ENCODE assay signal across 9 mouse cellular contexts in genomic region chr10:79916081-79916480, GRCm38 (mm10). TPM values are rescaled to one million over a fixed set of nuclear protein-coding genes. Genes with fewer than 3 reads are reported as not detected.
DNase-seq lines count a peak whose midpoint lies in the region; ATAC-seq and TF ChIP-seq lines count a peak whose summit lies in the region.
"Had no signal": no experiment of that assay in that cellular context is flagged by ENCODE, and none has a peak within 500 bp of the region (broad histone marks: within the 10 kb centered on the region; RNA-seq: fewer than 3 reads in every experiment).

No protein-coding gene starts in this region.

- no peak for TF ChIP-seq POLR2A in liver, adult 2 months (IDR thresholded peaks at IDR 0.05; ENCODE audit: extremely low read depth, insufficient read depth, low read length)

- peaks cover 40% of the 10 kb centered on the region for H3K27me3 ChIP-seq in forebrain, embryonic 11.5 days (ENCODE audit: control insufficient read depth, insufficient read depth, low read length)
- H3K27me3 ChIP-seq in liver, adult 2 months (ENCODE audit: control insufficient read depth, insufficient read depth, low read length) = peaks cover 10% of the 10 kb centered on the region

- no peak overlapping the region; the same call in 1 of the 2 replicates for H3K27ac ChIP-seq in forebrain, embryonic 11.5 days (ENCODE audit: low read depth, low read length)
- no peak overlapping the region for H3K27ac ChIP-seq in liver, adult 2 months (replicated peaks; ENCODE audit: insufficient read depth, low read depth, low read length)

- 7% methylated on average over 8 of the region's 8 CpGs for WGBS in forebrain, embryonic 11.5 days
- WGBS in liver, adult 2 months = 12% methylated on average over 8 of the region's 8 CpGs

- peaks cover 7% of the 10 kb centered on the region; the same call in 1 of the 2 replicates for H3K79me2 ChIP-seq in liver, adult 2 months (ENCODE audit: control insufficient read depth, insufficient read depth, low read length)

- H3K4me2 ChIP-seq in forebrain, embryonic 11.5 days (ENCODE audit: low read depth, low read length, severe bottlenecking) = peak overlapping the region; percentile 83

- peak; percentile 93 for DNase-seq in heart, adult 11 months
- no peak for DNase-seq in heart, postnatal 36 days
- peak; percentile 33 for DNase-seq in A20 (ENCODE audit: low read depth, low spot score)
- no peak for DNase-seq in forebrain, embryonic 11.5 days (ENCODE audit: low spot score)
- no peak for DNase-seq in liver, adult 2 months (ENCODE audit: extremely low read depth, low read depth, low spot score)
- no peak for DNase-seq in Muller cell, postnatal 12 days (ENCODE audit: inconsistent ontology term)
- DNase-seq in layer of hippocampus, postnatal 14 days (ENCODE audit: low spot score in 2 of 2) = no peak
- DNase-seq in urinary bladder, postnatal 36 days (ENCODE audit: low spot score in 2 of 2) = no peak

- peak overlapping the region; percentile 81 for H3K4me3 ChIP-seq in forebrain, embryonic 11.5 days (ENCODE audit: low read depth, low read length)
- peak overlapping the region; percentile 73 for H3K4me3 ChIP-seq in liver, adult 2 months (ENCODE audit: insufficient read depth, low read depth, low read length)

- ATAC-seq in forebrain, embryonic 11.5 days (replicated peaks; ENCODE audit: low FRiP score) = no peak

- peaks cover 21% of the 10 kb centered on the region for H3K4me1 ChIP-seq in forebrain, embryonic 11.5 days (replicated peaks; ENCODE audit: control insufficient read depth, insufficient read depth, low read length)
- H3K4me1 ChIP-seq in liver, adult 2 months (ENCODE audit: control insufficient read depth, insufficient read depth, low read length) = peaks cover 4% of the 10 kb centered on the region

- no peaks in the 10 kb centered on the region for H3K36me3 ChIP-seq in forebrain, embryonic 11.5 days (ENCODE audit: control insufficient read depth, insufficient read depth, low read length)
- H3K36me3 ChIP-seq in liver, adult 2 months (ENCODE audit: control insufficient read depth, insufficient read depth, low read length) = no peaks in the 10 kb centered on the region

- no peak for TF ChIP-seq CTCF in liver, adult 2 months (IDR thresholded peaks at IDR 0.05; ENCODE audit: low read depth, low read length)

- intact Hi-C loops in heart, postnatal 36 days (cut with DNase I) = no loop called here

- H3K9ac ChIP-seq in forebrain, embryonic 11.5 days (ENCODE audit: low read length) = peak overlapping the region; percentile 94
- H3K9ac ChIP-seq in liver, adult 2 months (ENCODE audit: low read depth, low read length) = peak overlapping the region; percentile 87

- H3K9me3 ChIP-seq in forebrain, embryonic 11.5 days (ENCODE audit: control insufficient read depth, low read length) = no peaks in the 10 kb centered on the region

RNA-seq across cellular contexts. Expression of gene Kiss1r, which starts 0.7 kb away (rescaled TPM):
- total RNA-seq in heart, postnatal 36 days (2021) = under 1 TPM; 0.17 to 0.38 TPM
- polyA plus RNA-seq in forebrain, embryonic 11.5 days (2014; fragmentation: Nextera tagmentation; extraction: Ambion mirVana) = 0.55 and 1.0 TPM in 2 replicates
- 0.18 and 0.60 TPM in 2 replicates for total RNA-seq in liver, adult 2 months (2014; rRNA removed)
- polyA plus RNA-seq in liver, adult 2 months (2012; rRNA removed) = 1.5 and 1.9 TPM in 2 replicates
- total RNA-seq in layer of hippocampus, postnatal 14 days (2021) = 1 to 10 TPM; 5.0 to 8.9 TPM

RNA-seq across cellular contexts. Expression of gene R3hdm4, which starts 4.9 kb away (rescaled TPM):
- total RNA-seq in heart, postnatal 36 days (2021) = 10 to 100 TPM; 81.0 to 88.1 TPM
- 135 and 145 TPM in 2 replicates for polyA plus RNA-seq in forebrain, embryonic 11.5 days (2014; fragmentation: Nextera tagmentation; extraction: Ambion mirVana)
- total RNA-seq in liver, adult 2 months (2014; rRNA removed) = 12.4 and 15.5 TPM in 2 replicates
- 78.8 and 80.0 TPM in 2 replicates for polyA plus RNA-seq in liver, adult 2 months (2012; rRNA removed)
- total RNA-seq in layer of hippocampus, postnatal 14 days (2021) = 100 to 1,000 TPM; 424 to 430 TPM

RNA-seq across cellular contexts. Expression of gene Gm26602, which starts 5.4 kb away (rescaled TPM):
- total RNA-seq in heart, postnatal 36 days (2021) = not detected
- polyA plus RNA-seq in forebrain, embryonic 11.5 days (2014; fragmentation: Nextera tagmentation; extraction: Ambion mirVana) = 3.3 and 14.8 TPM in 2 replicates
- total RNA-seq in liver, adult 2 months (2014; rRNA removed) = not detected in 2 replicates
- not detected in 2 replicates for polyA plus RNA-seq in liver, adult 2 months (2012; rRNA removed)
- not detected for total RNA-seq in layer of hippocampus, postnatal 14 days (2021)
- total RNA-seq: layer of hippocampus, adult 18-20 months had no signal

RNA-seq across cellular contexts. Expression of gene Med16, which starts 7.4 kb away (rescaled TPM):
- 10 to 100 TPM; 53.0 to 53.2 TPM for total RNA-seq in heart, postnatal 36 days (2021)
- polyA plus RNA-seq in forebrain, embryonic 11.5 days (2014; fragmentation: Nextera tagmentation; extraction: Ambion mirVana) = 60.4 and 60.6 TPM in 2 replicates
- total RNA-seq in liver, adult 2 months (2014; rRNA removed) = 5.9 and 8.2 TPM in 2 replicates
- 29.9 and 30.6 TPM in 2 replicates for polyA plus RNA-seq in liver, adult 2 months (2012; rRNA removed)
- 10 to 100 TPM; 48.8 to 51.9 TPM for total RNA-seq in layer of hippocampus, postnatal 14 days (2021)

RNA-seq across cellular contexts. Expression of gene Arid3a, which starts 10.8 kb away (rescaled TPM):
- 1 to 10 TPM; 1.9 to 2.6 TPM for total RNA-seq in heart, postnatal 36 days (2021)
- 5.4 and 6.6 TPM in 2 replicates for polyA plus RNA-seq in forebrain, embryonic 11.5 days (2014; fragmentation: Nextera tagmentation; extraction: Ambion mirVana)
- 0.37 and 0.74 TPM in 2 replicates for total RNA-seq in liver, adult 2 months (2014; rRNA removed)
- polyA plus RNA-seq in liver, adult 2 months (2012; rRNA removed) = 0.69 and 1.7 TPM in 2 replicates
- total RNA-seq in layer of hippocampus, postnatal 14 days (2021) = 1 to 10 TPM; 4.5 to 6.4 TPM

Comparison
In these comparisons a context has a peak if more than half of its experiments do, and no peak if none do; other contexts are left out.
1. DNase-seq: peak in heart, adult 11 months (single experiment) and A20 (single experiment); none in heart, postnatal 36 days (0 of 2), forebrain, embryonic 11.5 days (single experiment), liver, adult 2 months (single experiment), Muller cell, postnatal 12 days (single experiment), layer of hippocampus, postnatal 14 days (0 of 2) and urinary bladder, postnatal 36 days (0 of 2).
2. RNA of gene R3hdm4, which starts 4.9 kb away (total RNA-seq): 424 to 430 TPM in layer of hippocampus, postnatal 14 days; 81.0 to 88.1 TPM in heart, postnatal 36 days and 12.4 to 15.5 TPM in liver, adult 2 months; every median in the first group is over 4 times any median in the second.